Mouse (Mus musculus): ENCODE measurements around the gene Enpep.

DNA sequence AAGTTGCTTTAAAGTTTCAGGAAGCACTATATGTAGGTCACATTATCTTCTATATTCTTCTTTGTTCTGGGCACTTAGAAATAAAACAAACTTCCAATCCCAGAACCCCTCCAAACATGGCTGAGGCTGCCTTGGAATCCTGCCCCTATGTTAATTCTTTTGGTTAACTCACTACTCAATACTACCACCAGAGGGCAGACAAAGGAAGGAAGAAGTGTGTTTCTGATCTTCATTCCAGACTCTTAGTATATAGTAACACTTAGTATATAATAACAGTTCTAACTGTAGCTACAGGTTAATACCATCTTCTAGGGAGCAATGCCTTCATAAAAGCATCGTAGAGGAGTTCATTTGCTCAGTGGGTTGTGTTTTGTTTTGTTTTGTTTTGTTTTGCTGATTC, 32.6 kb downstream of the Enpep start:
- no peak for TF ChIP-seq CTCF (IDR thresholded peaks at IDR 0.05; ENCODE audit: control insufficient read depth, insufficient read depth, insufficient replicate concordance, low read depth, low read length)
- TF ChIP-seq POLR2A (IDR thresholded peaks at IDR 0.05; ENCODE audit: control insufficient read depth, low read depth, low read length), result no peak
